Mouse (Mus musculus): ENCODE measurements around the gene Zfp672.

DNA sequence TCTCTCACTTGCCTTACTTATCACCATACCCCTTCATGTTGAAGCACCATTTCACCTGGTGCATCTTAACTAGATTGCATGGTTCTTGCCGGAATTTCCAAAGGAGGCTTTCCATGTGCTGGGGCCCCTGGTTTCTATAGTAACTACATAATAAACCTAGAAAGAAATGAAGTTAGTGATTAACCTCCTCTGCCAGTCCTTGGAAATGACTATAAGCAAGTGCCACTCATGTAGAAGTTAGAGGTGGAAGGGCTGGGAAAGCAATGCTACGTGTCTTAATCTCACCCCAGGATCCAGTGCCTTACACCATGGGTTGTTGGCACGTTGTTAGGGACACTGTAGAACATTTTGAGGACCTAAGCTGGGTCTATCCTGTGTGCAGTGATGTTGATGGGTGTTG is 34.3 kb upstream of the Zfp672 start:
- TF ChIP-seq CTCF (IDR thresholded peaks at IDR 0.05; ENCODE audit: extremely low read depth, insufficient read length, insufficient replicate concordance, low read depth, low read length) (no peak), POLR2A (IDR thresholded peaks at IDR 0.05; ENCODE audit: low read depth, low read length) (no peak)

Data from small intestine, adult 2 months (tissue).